Mouse (Mus musculus) liver, embryonic 11.5 days (tissue): ENCODE data around the gene Gm49027. TPM values are rescaled to one million over a fixed set of nuclear protein-coding genes. Genes with fewer than 3 reads are reported as not detected.
A peak's percentile ranks its signal among the peaks of the same experiment; 100 is the strongest.
"Not testable (repeated sequence)": the region's sequence is repeated elsewhere in the genome, so short reads cannot be mapped to it uniquely, and the experiment has no call there.

Source experiments
- ATAC-seq: fragments of 200-750 bp; cut with Nextera tagmentation; replicated peaks from 2 replicates; pipeline ENCODE4 v1.8.0; 2017; ENCODE audit warnings: moderate number of reproducible peaks, mild to moderate bottlenecking, moderate TSS enrichment, moderate library complexity; ENCODE audit not compliant: low FRiP score
- DNase-seq: peaks from one replicate; pipeline ENCODE4 v3.0.0-alpha.2; 2017; ENCODE audit warnings: low spot score
- H3K27ac ChIP-seq: fragments of 300-500 bp; sonication (generic); 2 replicates; pipeline ENCODE4 v1.5.1; 2014; ENCODE audit warnings: mild to moderate bottlenecking, low read depth, low read length, control low read depth
- H3K27me3 ChIP-seq: fragments of 300-500 bp; sonication (generic); replicated peaks from 2 replicates; pipeline ENCODE4 v1.6.1; 2014; ENCODE audit warnings: low read length, mixed read lengths; ENCODE audit not compliant: control insufficient read depth, insufficient read depth
- H3K36me3 ChIP-seq: fragments of 300-500 bp; sonication (generic); 2 replicates; pipeline ENCODE4 v1.6.1; 2014; ENCODE audit warnings: mild to moderate bottlenecking, low read length, moderate library complexity, mixed read lengths; ENCODE audit not compliant: control insufficient read depth, insufficient read depth
- H3K4me1 ChIP-seq: fragments of 300-500 bp; sonication (generic); replicated peaks from 2 replicates; pipeline ENCODE4 v1.6.1; 2014; ENCODE audit warnings: low read length, mixed read lengths; ENCODE audit not compliant: control insufficient read depth, insufficient read depth
- H3K4me2 ChIP-seq: fragments of 300-500 bp; sonication (generic); 2 replicates; pipeline ENCODE4 v1.6.1; 2014; ENCODE audit warnings: mild to moderate bottlenecking, control low read depth, moderate library complexity
- H3K4me3 ChIP-seq: fragments of 300-500 bp; sonication (generic); 2 replicates; pipeline ENCODE4 v1.5.1; 2014; ENCODE audit warnings: low read depth, low read length, control low read depth
- H3K9ac ChIP-seq: fragments of 300-500 bp; sonication (generic); 2 replicates; pipeline ENCODE4 v1.6.1; 2014; ENCODE audit warnings: low read depth, low read length, control low read depth
- H3K9me3 ChIP-seq: fragments of 300-500 bp; sonication (generic); 2 replicates; pipeline ENCODE4 v1.6.1; 2016; ENCODE audit warnings: low read length, inconsistent platforms, mixed read lengths; ENCODE audit not compliant: control insufficient read depth
- WGBS: fragments of 180-500 bp; shearing (Covaris S2); extraction: QIAGEN DNeasy Blood & Tissue Kit; methylation state at CpG from one replicate; pipeline ENCODE4 v1.1.7; 2014; 5-methylcytosine and 5-hydroxymethylcytosine counted together
- polyA plus RNA-seq: library from polyadenylated mRNA; unstranded; fragments of >200 nt; fragmentation: Nextera tagmentation; extraction: Ambion mirVana; gene quantifications from 2 replicates; pipeline ENCODE4 v1.2.1, GENCODE M21; 2014

Gm49027 gene
- polyA plus RNA-seq, 1 experiment from 2014 or later, result 0.47 TPM

DNA sequence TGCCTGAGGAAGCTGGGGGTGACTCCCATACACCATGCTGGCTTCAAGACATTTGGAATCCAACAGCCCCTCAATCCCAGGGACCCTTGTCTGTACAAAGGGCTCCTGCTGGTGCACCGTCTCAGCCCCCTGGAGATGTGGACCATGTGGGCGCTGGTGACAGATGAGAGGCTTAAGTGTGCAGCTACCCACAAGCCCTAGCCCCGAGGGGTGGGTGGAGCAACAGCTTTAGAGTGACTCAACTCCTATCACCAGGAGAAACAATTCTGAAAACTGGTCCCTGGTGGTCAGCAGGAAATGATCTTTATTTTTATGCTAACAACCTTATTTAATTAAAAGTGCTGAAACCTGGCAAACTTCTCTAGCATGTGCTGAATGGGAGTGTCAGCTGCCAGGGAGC, 13.9 kb downstream of the Gm49027 start:
- H3K4me2 ChIP-seq, DNase-seq, ATAC-seq, H3K36me3 ChIP-seq, H3K27ac ChIP-seq, H3K4me3 ChIP-seq, H3K9ac ChIP-seq, H3K9me3 ChIP-seq: not testable (repeated sequence)
- H3K27me3 ChIP-seq, result peaks cover 23% of the 10 kb centered on the region
- peaks cover 10% of the 10 kb centered on the region for H3K4me1 ChIP-seq
- 70% methylated on average over 3 of the region's 3 CpGs for WGBS

GRCm38 (mm10) chr5:123510160-123510559, 15.1 kb downstream of the Gm49027 start, which contains the start of gene B3gnt4:
Gene B3gnt4, plus strand, starts transcription at chr5:123510460.
- Histone ChIP-seq H3K9me3 (no peaks in the 10 kb centered on the region), H3K9ac (no peak within 1 kb of the TSS), H3K4me3 (no peak within 1 kb of the TSS), H3K4me2 (no peak within 1 kb of the TSS), H3K27me3 (peaks cover 27% of the 10 kb centered on the region), H3K4me1 (peaks cover 10% of the 10 kb centered on the region), H3K27ac (no peak within 1 kb of the TSS), H3K36me3 (peaks cover 3% of the 10 kb centered on the region; the same call in 1 of the 2 replicates)
- DNase-seq, result no peak
- 86% methylated on average over 5 of the region's 5 CpGs for WGBS
- no peak for ATAC-seq

GRCm38 (mm10) chr5:123508921-123509320, 16.4 kb downstream of the Gm49027 start:
- no peak for DNase-seq
- H3K27me3 ChIP-seq, result peaks cover 27% of the 10 kb centered on the region
- 8% methylated on average over 12 of the region's 12 CpGs for WGBS

GRCm38 (mm10) chr5:123507936-123508723, 17.2 kb downstream of the Gm49027 start:
- Histone ChIP-seq H3K9me3 (no peaks in the 10 kb centered on the region), H3K27me3 (peaks cover 27% of the 10 kb centered on the region), H3K4me3 (peak overlapping the region; percentile 61), H3K4me1 (peaks cover 10% of the 10 kb centered on the region), H3K36me3 (peaks cover 3% of the 10 kb centered on the region; the same call in 1 of the 2 replicates), H3K27ac (no peak overlapping the region), H3K9ac (peak overlapping the region; percentile 44; the same call in 1 of the 2 replicates), H3K4me2 (peak overlapping the region; percentile 91)
- 2% methylated on average over 59 of the region's 59 CpGs for WGBS
- DNase-seq (peak; percentile 85), ATAC-seq (peak; percentile 90)

More at GRCm38 (mm10) chr5:123508921-123509320, 16.4 kb downstream of the Gm49027 start:
- Histone ChIP-seq H3K4me2 (peak overlapping the region; percentile 91), H3K9me3 (no peaks in the 10 kb centered on the region), H3K9ac (0 out of 2 replicates have a peak overlapping the region, but pooled peaks have one; percentile 31), H3K4me3 (peak overlapping the region; percentile 61), H3K36me3 (peaks cover 3% of the 10 kb centered on the region; the same call in 1 of the 2 replicates), H3K4me1 (peaks cover 10% of the 10 kb centered on the region), H3K27ac (no peak overlapping the region)
- no peak for ATAC-seq

GRCm38 (mm10) chr5:123501973-123502372, 23.3 kb downstream of the Gm49027 start:
- DNase-seq (no peak), ATAC-seq (no peak)
- H3K9ac ChIP-seq, result no peak overlapping the region
- WGBS, result 56% methylated on average over 4 of the region's 4 CpGs
- H3K27me3 ChIP-seq, result peaks cover 14% of the 10 kb centered on the region
- H3K4me1 ChIP-seq, result peaks cover 6% of the 10 kb centered on the region
- no peaks in the 10 kb centered on the region for H3K36me3 ChIP-seq
- H3K9me3 ChIP-seq, result no peaks in the 10 kb centered on the region
- H3K4me2 ChIP-seq, result no peak overlapping the region
- H3K4me3 ChIP-seq, result no peak overlapping the region
- H3K27ac ChIP-seq, result no peak overlapping the region

DNA sequence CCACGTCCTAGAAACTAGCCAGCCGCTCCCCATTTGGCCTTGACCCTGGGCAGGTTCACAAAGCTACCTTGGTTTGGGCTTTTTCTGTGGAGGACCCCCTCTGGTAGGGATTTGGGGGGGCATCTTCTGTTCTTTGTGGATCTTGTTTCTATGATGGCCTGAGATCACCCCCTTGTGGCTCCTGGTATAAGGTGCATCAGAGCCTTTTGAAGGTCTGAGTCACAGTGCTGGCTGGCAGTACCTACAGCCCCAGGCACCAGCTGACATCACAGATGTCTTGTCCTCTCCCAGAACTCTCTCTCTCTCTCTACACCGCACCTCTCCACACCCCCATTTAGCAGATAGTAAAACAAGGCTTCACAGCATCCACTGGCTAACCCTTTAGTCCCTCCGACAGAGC, 25.6 kb downstream of the Gm49027 start:
- no peak overlapping the region for H3K27ac ChIP-seq
- no peaks in the 10 kb centered on the region for H3K9me3 ChIP-seq
- H3K4me1 ChIP-seq, result peaks cover 6% of the 10 kb centered on the region
- 40% methylated on average over 4 of the region's 4 CpGs for whole genome bisulfite sequencing
- H3K9ac ChIP-seq, result no peak overlapping the region
- H3K27me3 ChIP-seq, result peaks cover 7% of the 10 kb centered on the region
- no peak for DNase-seq
- ATAC-seq, result no peak
- no peak overlapping the region for H3K4me3 ChIP-seq
- no peaks in the 10 kb centered on the region for H3K36me3 ChIP-seq
- H3K4me2 ChIP-seq, result no peak overlapping the region

DNA sequence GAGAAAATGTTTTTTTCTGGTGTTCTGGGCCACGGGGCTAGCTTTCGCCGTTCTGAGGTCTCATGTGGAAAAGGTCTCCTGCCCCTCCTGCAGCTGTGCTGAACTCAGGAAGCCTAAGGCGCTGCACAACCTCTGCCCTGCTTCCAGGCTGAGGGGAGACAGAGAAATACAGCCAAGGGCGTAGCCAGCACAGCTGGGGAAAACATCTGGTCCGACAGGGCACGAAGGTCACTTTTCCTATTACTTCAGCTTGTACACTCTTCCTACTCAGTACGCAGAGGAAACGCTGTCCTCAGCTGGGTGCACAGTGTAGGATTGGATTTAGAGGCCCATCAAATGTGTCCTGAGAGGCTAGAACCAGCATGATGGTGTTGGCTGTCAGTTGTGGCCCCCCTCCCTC, 35.4 kb downstream of the Gm49027 start:
- H3K36me3 ChIP-seq, result no peaks in the 10 kb centered on the region
- H3K27me3 ChIP-seq, result peaks cover 6% of the 10 kb centered on the region; the same call in 1 of the 2 replicates
- H3K9me3 ChIP-seq, result no peaks in the 10 kb centered on the region
- no peak overlapping the region for H3K4me3 ChIP-seq
- no peak overlapping the region for H3K9ac ChIP-seq
- ATAC-seq (no peak), DNase-seq (no peak)
- peaks cover 4% of the 10 kb centered on the region; the same call in 1 of the 2 replicates for H3K4me1 ChIP-seq
- no peak overlapping the region for H3K27ac ChIP-seq
- WGBS, result 62% methylated on average over 9 of the region's 9 CpGs
- no peak overlapping the region for H3K4me2 ChIP-seq

DNA sequence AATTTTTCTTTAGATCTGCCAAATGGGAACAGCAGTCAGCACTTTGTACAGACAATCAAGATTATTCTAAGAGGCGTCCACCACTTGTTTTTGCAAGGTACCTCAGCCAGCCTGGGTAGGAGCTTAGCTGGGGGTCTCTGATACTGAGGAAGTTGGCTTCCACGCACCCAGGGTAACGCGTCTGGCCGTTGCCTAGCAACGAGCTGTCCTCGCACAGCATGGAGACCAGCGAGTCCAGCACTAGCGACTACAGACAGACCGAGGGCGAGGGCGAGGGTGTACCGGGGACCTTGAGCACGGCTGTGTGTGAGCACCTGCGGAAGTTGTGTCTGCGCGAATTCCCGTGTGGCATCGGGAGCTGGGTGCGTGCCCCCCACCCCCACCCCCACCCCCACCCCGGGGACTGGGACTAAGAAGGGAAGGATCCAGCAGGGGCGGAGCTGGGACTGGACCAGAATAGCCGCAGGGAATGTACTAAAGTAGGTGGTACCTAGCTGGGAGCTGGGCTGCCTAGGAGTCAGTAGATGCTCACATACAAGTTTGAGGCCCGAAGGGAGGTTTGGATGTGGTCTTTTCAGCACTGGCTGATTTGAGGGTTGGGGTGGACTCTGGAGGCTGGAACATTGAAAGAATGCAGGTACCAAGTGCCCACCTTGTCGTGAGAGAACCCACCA, 36.0 kb downstream of the Gm49027 start, which contains the start of the genes Lrrc43 and Il31:
Gene Lrrc43, plus strand, starts transcription at position 194 of the 674 bp plus-strand sequence.
Gene Il31, minus strand, starts transcription at position 378 of the 674 bp plus-strand sequence.
- no peaks in the 10 kb centered on the region for H3K36me3 ChIP-seq
- H3K9ac ChIP-seq, result no peak within 1 kb of the TSS
- no peak within 1 kb of the TSS for H3K4me3 ChIP-seq
- peaks cover 4% of the 10 kb centered on the region; the same call in 1 of the 2 replicates for H3K4me1 ChIP-seq
- DNase-seq (no peak), ATAC-seq (no peak)
- no peak within 1 kb of the TSS for H3K27ac ChIP-seq
- no peaks in the 10 kb centered on the region for H3K9me3 ChIP-seq
- H3K27me3 ChIP-seq, result peaks cover 6% of the 10 kb centered on the region; the same call in 1 of the 2 replicates
- WGBS, result 11% methylated on average over 25 of the region's 25 CpGs
- H3K4me2 ChIP-seq, result peak within 1 kb of the TSS; percentile 51
